Mouse (Mus musculus) adrenal gland, postnatal 4 days (tissue): ENCODE measurements around the gene Man2a2. TPM values are rescaled to one million over a fixed set of nuclear protein-coding genes. Genes with fewer than 3 reads are reported as not detected.
A peak's percentile ranks its signal among the peaks of the same experiment; 100 is the strongest.
"Not testable (repeated sequence)": the region's sequence is repeated elsewhere in the genome, so short reads cannot be mapped to it uniquely, and the experiment has no call there.

ENCODE experiments used
- DNase-seq, 2 experiments: peaks; one replicate each; pipeline ENCODE4 v3.0.0; 2021 to 2022; ENCODE audit warnings: low spot score in 2 of 2, mixed read lengths in 2 of 2
- total RNA-seq, 2 experiments: library from RNA; stranded (reverse); gene quantifications; 2 replicates each; pipeline ENCODE4 v1.2.3; 2021

The Man2a2 gene
- total RNA-seq, 2 experiments from 2014 or later, result 106 to 111 TPM

- DNase-seq, result no peak
Measured at GRCm38 (mm10) chr7:80341793-80342192, 29.4 kb downstream of the Man2a2 start.

GRCm38 (mm10) chr7:80340793-80341192 lies 30.4 kb downstream of the Man2a2 start, which contains the start of gene Unc45a:
TSS of gene Unc45a (minus strand) at chr7:80341005.
- peak in 1 of 2 experiments; percentile 50 for DNase-seq

GRCm38 (mm10) chr7:80339793-80340628 lies 31.2 kb downstream of the Man2a2 start:
- DNase-seq, result peak; percentile 84 to 97

- no peak for DNase-seq
Measured at GRCm38 (mm10) chr7:80339371-80339770, 31.8 kb downstream of the Man2a2 start.

- DNase-seq, result no peak
Measured at GRCm38 (mm10) chr7:80336932-80337331, 34.2 kb downstream of the Man2a2 start.

GRCm38 (mm10) chr7:80334848-80335247 lies 36.3 kb downstream of the Man2a2 start:
- DNase-seq, result no peak

GRCm38 (mm10) chr7:80331433-80331832 lies 39.7 kb downstream of the Man2a2 start:
- no peak for DNase-seq

GRCm38 (mm10) chr7:80330278-80330677 lies 40.9 kb downstream of the Man2a2 start:
- no peak for DNase-seq

GRCm38 (mm10) chr7:80326076-80326475 lies 45.1 kb downstream of the Man2a2 start:
- no peak for DNase-seq

GRCm38 (mm10) chr7:80325292-80325868 lies 45.8 kb downstream of the Man2a2 start:
- no peak for DNase-seq

GRCm38 (mm10) chr7:80324816-80325119 lies 46.4 kb downstream of the Man2a2 start:
- DNase-seq, result not testable (repeated sequence)

GRCm38 (mm10) chr7:80324043-80324815 lies 46.9 kb downstream of the Man2a2 start, which contains the start of gene Rccd1:
TSS of gene Rccd1 (minus strand) at chr7:80324454.
- DNase-seq, result peak; percentile 78 to 86

- no peak for DNase-seq
Measured at GRCm38 (mm10) chr7:80323336-80323735, 47.8 kb downstream of the Man2a2 start.

- no peak for DNase-seq
Measured at GRCm38 (mm10) chr7:80319846-80320496, 51.2 kb downstream of the Man2a2 start.

- DNase-seq, result no peak
Measured at GRCm38 (mm10) chr7:80318670-80319069, 52.5 kb downstream of the Man2a2 start.

GRCm38 (mm10) chr7:80317439-80318115 lies 53.6 kb downstream of the Man2a2 start:
- DNase-seq, result no peak

- no peak for DNase-seq
Measured at GRCm38 (mm10) chr7:80315733-80316132, 55.4 kb downstream of the Man2a2 start.

- no peak for DNase-seq
Measured at GRCm38 (mm10) chr7:80310771-80311170, 60.4 kb downstream of the Man2a2 start.

- DNase-seq, result no peak
Measured at GRCm38 (mm10) chr7:80307766-80308165, 63.4 kb downstream of the Man2a2 start.

GRCm38 (mm10) chr7:80301522-80301921 lies 69.7 kb downstream of the Man2a2 start:
- no peak for DNase-seq

- no peak for DNase-seq
Measured at GRCm38 (mm10) chr7:80299568-80299967, 71.6 kb downstream of the Man2a2 start.
